In the genomic region with DNA sequence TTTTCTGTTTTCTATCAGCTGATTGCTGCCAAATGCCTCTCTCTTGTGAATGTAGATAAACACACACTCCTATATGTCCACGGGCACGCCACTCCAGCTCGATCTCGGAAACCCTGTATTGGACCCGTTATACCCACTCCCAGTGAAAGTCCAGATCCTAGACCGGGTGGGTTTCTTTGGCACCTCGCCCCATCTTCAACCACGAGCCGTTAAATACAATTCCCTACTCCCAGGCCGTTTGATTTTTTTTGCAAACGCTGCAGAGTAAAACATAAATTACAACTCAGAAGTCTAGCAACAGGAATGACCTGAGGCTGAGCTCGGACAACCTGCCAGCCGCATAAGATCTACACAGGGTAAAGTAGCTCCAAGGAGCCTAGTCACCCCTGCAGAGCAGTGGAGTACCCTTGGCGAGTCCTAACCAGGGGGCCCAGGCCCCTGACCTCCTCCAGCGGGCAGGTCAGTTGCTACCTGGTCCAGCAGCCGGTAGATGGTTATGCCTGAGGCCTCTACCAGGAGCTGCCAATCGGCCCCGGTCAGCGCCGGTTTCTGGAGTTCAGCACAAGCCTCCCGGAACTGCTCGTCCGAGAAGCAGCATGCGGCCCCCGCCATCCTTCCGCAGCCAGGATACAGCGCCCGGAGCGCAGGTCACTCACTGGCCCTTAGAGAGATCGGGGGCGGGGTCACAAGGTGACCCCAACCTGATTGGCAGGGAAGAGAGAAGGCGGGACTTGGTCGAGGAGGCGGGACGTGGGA, we compare ENCODE assay signal across 8 mouse cellular contexts. TPM values are rescaled to one million over a fixed set of nuclear protein-coding genes. Genes with fewer than 3 reads are reported as not detected.
DNase-seq lines count a peak whose midpoint lies in the region; ATAC-seq and TF ChIP-seq lines count a peak whose summit lies in the region.

TSS of gene Pctp (minus strand) at position 664 of the 756 bp plus-strand sequence.

- H3K27me3 ChIP-seq in cerebellum, adult 2 months (ENCODE audit: control insufficient read depth, insufficient read depth, low read length): no peaks in the 10 kb centered on the region
- no peaks in the 10 kb centered on the region for H3K27me3 ChIP-seq in forebrain, postnatal 0 days (ENCODE audit: insufficient read depth, low read length)

- H3K4me3 ChIP-seq in cerebellum, adult 2 months (replicated peaks; ENCODE audit: insufficient read depth, low read depth, low read length): peak within 1 kb of the TSS; percentile 68
- H3K4me3 ChIP-seq in forebrain, postnatal 0 days (ENCODE audit: low read depth, low read length): peak within 1 kb of the TSS; percentile 32

- DNase-seq in Muller cell, postnatal 12 days (ENCODE audit: inconsistent ontology term): peak; percentile 94
- DNase-seq in cerebellum, adult 2 months: peak; percentile 85 to 89
- DNase-seq in forebrain, postnatal 0 days: peak; percentile 31
- DNase-seq in heart, postnatal 4 days: peak; percentile 86
- peak; percentile 11 for DNase-seq in layer of hippocampus, adult 9-10 months (ENCODE audit: low spot score)
- DNase-seq in lung, postnatal 36 days: peak; percentile 92
- DNase-seq in retina, adult 2 months (ENCODE audit: low read depth, low spot score): peak; percentile 74
- DNase-seq in urinary bladder, adult 18-20 months (ENCODE audit: low spot score in 2 of 2): peak; percentile 74 to 77

- no peaks in the 10 kb centered on the region for H3K36me3 ChIP-seq in forebrain, postnatal 0 days (ENCODE audit: insufficient read depth)

- ATAC-seq in forebrain, postnatal 0 days: peak; percentile 60; the same call in 1 of the 2 replicates

- H3K4me2 ChIP-seq in forebrain, postnatal 0 days (ENCODE audit: low read depth): peak within 1 kb of the TSS; percentile 66

- H3K4me1 ChIP-seq in cerebellum, adult 2 months (ENCODE audit: control insufficient read depth, insufficient read depth, low read length): no peaks in the 10 kb centered on the region
- peaks cover 4% of the 10 kb centered on the region; the same call in 1 of the 2 replicates for H3K4me1 ChIP-seq in forebrain, postnatal 0 days (ENCODE audit: insufficient read depth)

- no peaks in the 10 kb centered on the region for H3K9me3 ChIP-seq in forebrain, postnatal 0 days (ENCODE audit: low read length)

- TF ChIP-seq CTCF in cerebellum, adult 2 months (IDR thresholded peaks at IDR 0.05; ENCODE audit: borderline replicate concordance, insufficient read depth, low read depth, low read length): no peak
- no peak for TF ChIP-seq CTCF in forebrain, postnatal 0 days (IDR thresholded peaks at IDR 0.05; ENCODE audit: low read depth)

- no peak for TF ChIP-seq POLR2A in cerebellum, adult 2 months (IDR thresholded peaks at IDR 0.05; ENCODE audit: borderline replicate concordance, insufficient read depth, low read length)

- H3K9ac ChIP-seq in forebrain, postnatal 0 days: peak within 1 kb of the TSS; percentile 32

- no peak within 1 kb of the TSS for H3K27ac ChIP-seq in cerebellum, adult 2 months (ENCODE audit: insufficient read depth, low read length)
- H3K27ac ChIP-seq in forebrain, postnatal 0 days (ENCODE audit: low read depth, low read length): no peak within 1 kb of the TSS

- WGBS in cerebellum, adult 2 months: 10% methylated on average over 35 of the region's 35 CpGs
- 12% methylated on average over 35 of the region's 35 CpGs for WGBS in forebrain, postnatal 0 days

RNA-seq across cellular contexts. Expression of gene Pctp, which starts in this region (rescaled TPM):
- 2.8 and 2.9 TPM in 2 replicates for polyA plus RNA-seq in cerebellum, adult 2 months (2012; rRNA removed)
- 0.52 and 0.62 TPM in 2 replicates for total RNA-seq in forebrain, postnatal 0 days (2014; rRNA removed)
- polyA plus RNA-seq in forebrain, postnatal 0 days (2015; fragmentation: Nextera tagmentation; extraction: Ambion mirVana): 0.60 and 0.99 TPM in 2 replicates
- 1 to 10 TPM; 4.3 to 4.8 TPM for total RNA-seq in heart, postnatal 4 days (2021)

Comparison
In these comparisons a context has a peak if more than half of its experiments do, and no peak if none do; other contexts are left out.
1. Peak in DNase-seq, ATAC-seq, H3K4me3 ChIP-seq, H3K9ac ChIP-seq and H3K4me2 ChIP-seq in forebrain, postnatal 0 days; RNA of the gene not detected or under 1 TPM.
2. DNase-seq: peak in every context shown above with its lines; median percentile 94 in Muller cell, postnatal 12 days; 92 in lung, postnatal 36 days; 87 in cerebellum, adult 2 months; 86 in heart, postnatal 4 days; 76 in urinary bladder, adult 18-20 months; 74 in retina, adult 2 months; 31 in forebrain, postnatal 0 days; 11 in layer of hippocampus, adult 9-10 months.